Comparison of ENCODE assay signal across 9 mouse cellular contexts in genomic region chr14:120061096-120061495, GRCm38 (mm10). TPM values are rescaled to one million over a fixed set of nuclear protein-coding genes. Genes with fewer than 3 reads are reported as not detected.
A peak's percentile ranks its signal among the peaks of the same experiment; 100 is the strongest.
DNase-seq lines count a peak whose midpoint lies in the region; ATAC-seq and TF ChIP-seq lines count a peak whose summit lies in the region.
"Had no signal": no experiment of that assay in that cellular context is flagged by ENCODE, and none has a peak within 500 bp of the region (broad histone marks: within the 10 kb centered on the region; RNA-seq: fewer than 3 reads in every experiment).

No protein-coding gene starts in this region.

- H3K9me3 ChIP-seq in liver, embryonic 11.5 days (ENCODE audit: control insufficient read depth, low read length): no peaks in the 10 kb centered on the region
- no peaks in the 10 kb centered on the region for H3K9me3 ChIP-seq in lung, postnatal 0 days (ENCODE audit: low read length)
- no peaks in the 10 kb centered on the region; the same call in 1 of the 2 replicates for H3K9me3 ChIP-seq in heart, embryonic 12.5 days (replicated peaks)

- no peaks in the 10 kb centered on the region for H3K79me2 ChIP-seq in liver, adult 2 months (ENCODE audit: control insufficient read depth, insufficient read depth, low read length)

- no peaks in the 10 kb centered on the region for H3K36me3 ChIP-seq in liver, adult 2 months (ENCODE audit: control insufficient read depth, insufficient read depth, low read length)
- no peaks in the 10 kb centered on the region for H3K36me3 ChIP-seq in liver, embryonic 11.5 days (ENCODE audit: control insufficient read depth, insufficient read depth, low read length)
- no peaks in the 10 kb centered on the region for H3K36me3 ChIP-seq in lung, postnatal 0 days (ENCODE audit: insufficient read depth, low read length)
- no peaks in the 10 kb centered on the region for H3K36me3 ChIP-seq in heart, embryonic 12.5 days

- no peak for DNase-seq in liver, adult 2 months (ENCODE audit: extremely low read depth, low read depth, low spot score)
- DNase-seq in liver, embryonic 11.5 days (ENCODE audit: low spot score): no peak
- DNase-seq in adrenal gland, adult 2 months: peak; percentile 44
- DNase-seq in kidney, postnatal 14 days: peak; percentile 65
- peak; percentile 63 for DNase-seq in lung, postnatal 0 days (ENCODE audit: low spot score)
- DNase-seq in telencephalon, adult 2 months (ENCODE audit: low read depth, low spot score): peak; percentile 27

- H3K4me3 ChIP-seq in liver, adult 2 months (ENCODE audit: insufficient read depth, low read depth, low read length): no peak overlapping the region
- H3K4me3 ChIP-seq in liver, embryonic 11.5 days (ENCODE audit: low read depth, low read length): no peak overlapping the region
- no peak overlapping the region for H3K4me3 ChIP-seq in lung, postnatal 0 days (ENCODE audit: low read depth, low read length)
- no peak overlapping the region for H3K4me3 ChIP-seq in heart, embryonic 12.5 days

- ATAC-seq in liver, embryonic 11.5 days (replicated peaks; ENCODE audit: low FRiP score): no peak
- 0 out of 2 replicates have a peak, but pooled peaks have one; percentile 54 for ATAC-seq in common myeloid progenitor, adult 5-6 weeks (replicated peaks; ENCODE audit: low read depth, poor library complexity, severe bottlenecking)
- ATAC-seq in lung, postnatal 0 days: no peak
- ATAC-seq in heart, embryonic 12.5 days (ENCODE audit: insufficient number of reproducible peaks, low FRiP score): no peak

- TF ChIP-seq CTCF in liver, adult 2 months (IDR thresholded peaks at IDR 0.05; ENCODE audit: low read depth, low read length): peak; percentile 32; the same call in 1 of the 2 replicates
- peak; percentile 82 for TF ChIP-seq CTCF in lung, postnatal 0 days (IDR thresholded peaks at IDR 0.05)

- no peak overlapping the region for H3K9ac ChIP-seq in liver, adult 2 months (ENCODE audit: low read depth, low read length)
- H3K9ac ChIP-seq in liver, embryonic 11.5 days (ENCODE audit: low read depth, low read length): no peak overlapping the region
- no peak overlapping the region for H3K9ac ChIP-seq in lung, postnatal 0 days (replicated peaks; ENCODE audit: low read depth)
- H3K9ac ChIP-seq in heart, embryonic 12.5 days: no peak overlapping the region

- no peak for TF ChIP-seq POLR2A in liver, adult 2 months (IDR thresholded peaks at IDR 0.05; ENCODE audit: extremely low read depth, insufficient read depth, low read length)

- no peaks in the 10 kb centered on the region for H3K27me3 ChIP-seq in liver, adult 2 months (ENCODE audit: control insufficient read depth, insufficient read depth, low read length)
- no peaks in the 10 kb centered on the region for H3K27me3 ChIP-seq in liver, embryonic 11.5 days (replicated peaks; ENCODE audit: control insufficient read depth, insufficient read depth, low read length)
- no peaks in the 10 kb centered on the region for H3K27me3 ChIP-seq in lung, postnatal 0 days (replicated peaks; ENCODE audit: insufficient read depth, low read length)
- H3K27me3 ChIP-seq in heart, embryonic 12.5 days (replicated peaks): no peaks in the 10 kb centered on the region

- H3K4me2 ChIP-seq in liver, embryonic 11.5 days: no peak overlapping the region
- H3K4me2 ChIP-seq in lung, postnatal 0 days (replicated peaks; ENCODE audit: low read depth, low read length): no peak overlapping the region
- no peak overlapping the region for H3K4me2 ChIP-seq in heart, embryonic 12.5 days

- TF ChIP-seq EP300 in lung, postnatal 0 days (IDR thresholded peaks at IDR 0.05): no peak

- no peak overlapping the region for H3K27ac ChIP-seq in liver, adult 2 months (replicated peaks; ENCODE audit: insufficient read depth, low read depth, low read length)
- H3K27ac ChIP-seq in liver, embryonic 11.5 days (ENCODE audit: low read depth, low read length): no peak overlapping the region
- no peak overlapping the region for H3K27ac ChIP-seq in lung, postnatal 0 days (ENCODE audit: low read length)
- H3K27ac ChIP-seq in heart, embryonic 12.5 days (ENCODE audit: poor library complexity, severe bottlenecking): no peak overlapping the region
- H3K27ac ChIP-seq: macrophage had no signal

- H3K4me1 ChIP-seq in liver, adult 2 months (ENCODE audit: control insufficient read depth, insufficient read depth, low read length): no peaks in the 10 kb centered on the region
- H3K4me1 ChIP-seq in liver, embryonic 11.5 days (replicated peaks; ENCODE audit: control insufficient read depth, insufficient read depth, low read length): no peaks in the 10 kb centered on the region
- H3K4me1 ChIP-seq in lung, postnatal 0 days (ENCODE audit: insufficient read depth, low read depth, low read length): no peaks in the 10 kb centered on the region
- H3K4me1 ChIP-seq in heart, embryonic 12.5 days (replicated peaks): no peaks in the 10 kb centered on the region

- WGBS in liver, adult 2 months: 59% methylated on average over 9 of the region's 9 CpGs
- WGBS in liver, embryonic 11.5 days: 61% methylated on average over 9 of the region's 9 CpGs
- 50% methylated on average over 9 of the region's 9 CpGs for WGBS in lung, postnatal 0 days
- 57% methylated on average over 9 of the region's 9 CpGs for WGBS in heart, embryonic 12.5 days

RNA-seq across cellular contexts. Expression of gene Oxgr1, which starts 18.9 kb away (rescaled TPM):
- not detected in 2 replicates for total RNA-seq in liver, adult 2 months (2014; rRNA removed)
- polyA plus RNA-seq in liver, adult 2 months (2012; rRNA removed): not detected in 2 replicates
- not detected in 2 replicates for polyA plus RNA-seq in liver, embryonic 11.5 days (2014; fragmentation: Nextera tagmentation; extraction: Ambion mirVana)
- total RNA-seq in adrenal gland, adult 2 months (2021): not detected
- not detected in 2 replicates for polyA plus RNA-seq in adrenal gland, adult 2 months (2012; rRNA removed)
- total RNA-seq in common myeloid progenitor, adult 5-6 weeks (2017): not detected in 2 replicates
- polyA plus RNA-seq in lung, postnatal 0 days (2015; fragmentation: Nextera tagmentation; extraction: Ambion mirVana): not detected in 2 replicates
- 0.05 TPM in 1 of 2 replicates, not detected in the other for polyA plus RNA-seq in heart, embryonic 12.5 days (2016; fragmentation: Nextera tagmentation; extraction: Ambion mirVana)
- polyA plus RNA-seq: macrophage had no signal

Comparison
In these comparisons a context has a peak if more than half of its experiments do, and no peak if none do; other contexts are left out.
1. DNase-seq: peak in adrenal gland, adult 2 months (single experiment), kidney, postnatal 14 days (single experiment), lung, postnatal 0 days (single experiment) and telencephalon, adult 2 months (single experiment); none in liver, adult 2 months (single experiment) and liver, embryonic 11.5 days (single experiment).